Mouse (Mus musculus) midbrain, embryonic 14.5 days (tissue): ENCODE measurements at regions not wholly inside any gene's neighbourhood (a gene's known extent, or its start where the extent isn't known, plus 50 kb on each side); places are given as distances from the start of the nearest gene placed in this dataset.
A peak's percentile ranks its signal among the peaks of the same experiment; 100 is the strongest.

ENCODE experiments used
- ATAC-seq: fragments of 200-750 bp; cut with Nextera tagmentation; 2 replicates; pipeline ENCODE4 v1.8.0; 2017; ENCODE audit warnings: moderate number of reproducible peaks, moderate library complexity; ENCODE audit not compliant: low FRiP score, low TSS enrichment
- DNase-seq: peaks from one replicate; pipeline ENCODE4 v3.0.0-alpha.2; 2015
- H3K27ac ChIP-seq: fragments of 300-500 bp; sonication (generic); replicated peaks from 2 replicates; pipeline ENCODE4 v1.5.1; 2014; ENCODE audit warnings: mild to moderate bottlenecking, low read depth, low read length, moderate library complexity
- H3K27me3 ChIP-seq: fragments of 300-500 bp; sonication (generic); 2 replicates; pipeline ENCODE4 v1.6.1; 2014; ENCODE audit warnings: low read length, control low read depth, mixed read lengths; ENCODE audit not compliant: control insufficient read depth, insufficient read depth
- H3K36me3 ChIP-seq: fragments of 300-500 bp; sonication (generic); 2 replicates; pipeline ENCODE4 v1.6.1; 2014; ENCODE audit warnings: low read length, control low read depth; ENCODE audit not compliant: control insufficient read depth, insufficient read depth
- H3K4me1 ChIP-seq: fragments of 300-500 bp; sonication (generic); 2 replicates; pipeline ENCODE4 v1.6.1; 2014; ENCODE audit warnings: mild to moderate bottlenecking, antibody characterized with exemption, low read length, control low read depth; ENCODE audit not compliant: control insufficient read depth, insufficient read depth
- H3K4me2 ChIP-seq: fragments of 300-500 bp; sonication (generic); 2 replicates; pipeline ENCODE4 v1.6.1; 2014; ENCODE audit warnings: mild to moderate bottlenecking, low read length, moderate library complexity
- H3K4me3 ChIP-seq: fragments of 300-500 bp; sonication (generic); replicated peaks from 2 replicates; pipeline ENCODE4 v1.5.1; 2014; ENCODE audit warnings: low read depth, low read length
- H3K9ac ChIP-seq: fragments of 300-500 bp; sonication (generic); replicated peaks from 2 replicates; pipeline ENCODE4 v1.6.1; 2014; ENCODE audit warnings: mild to moderate bottlenecking, low read length, moderate library complexity
- H3K9me3 ChIP-seq: fragments of 300-500 bp; sonication (generic); 2 replicates; pipeline ENCODE4 v1.6.1; 2016; ENCODE audit warnings: low read length, control low read depth, mixed read lengths; ENCODE audit not compliant: control insufficient read depth
- WGBS: fragments of 180-500 bp; shearing (Covaris S2); extraction: QIAGEN DNeasy Blood & Tissue Kit; methylation state at CpG from one replicate; pipeline ENCODE4 v1.1.7; 2014; 5-methylcytosine and 5-hydroxymethylcytosine counted together

GRCm38 (mm10) chrX:158652226-158652625 lies 557.9 kb upstream of the Rps6ka3 start:
- DNase-seq (peak; percentile 15), ATAC-seq (no peak; the same call in 1 of the 2 replicates)
- no peaks in the 10 kb centered on the region for H3K4me1 ChIP-seq
- H3K9ac ChIP-seq: no peak overlapping the region
- no peak overlapping the region for H3K27ac ChIP-seq
- no peaks in the 10 kb centered on the region for H3K27me3 ChIP-seq
- WGBS: 82% methylated on average over 4 of the region's 4 CpGs
- H3K36me3 ChIP-seq: no peaks in the 10 kb centered on the region
- H3K9me3 ChIP-seq: no peaks in the 10 kb centered on the region
- H3K4me3 ChIP-seq: no peak overlapping the region
- no peak overlapping the region for H3K4me2 ChIP-seq

DNA sequence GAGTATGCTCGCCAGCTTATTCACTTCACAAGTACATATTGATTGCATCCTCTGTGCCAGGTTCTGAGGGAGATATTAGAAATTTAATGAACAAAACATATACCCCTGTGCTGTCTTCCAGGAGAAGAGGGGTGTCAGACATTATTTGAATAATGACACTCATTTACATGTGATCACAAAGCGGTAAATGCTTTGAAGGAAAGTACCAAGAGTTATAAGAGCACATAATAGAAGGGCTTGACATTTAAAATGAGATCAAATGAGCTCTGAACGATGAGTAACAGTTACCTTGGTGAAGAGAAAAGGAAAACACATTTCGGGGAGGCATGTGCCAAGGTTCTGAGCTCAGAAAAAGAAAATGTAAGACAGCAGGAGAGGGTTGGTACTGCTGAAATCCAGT lies 553.9 kb upstream of the Rps6ka3 start:
- DNase-seq (no peak), ATAC-seq (no peak)
- Histone ChIP-seq H3K9ac (no peak overlapping the region), H3K4me1 (no peaks in the 10 kb centered on the region), H3K27ac (no peak overlapping the region), H3K27me3 (no peaks in the 10 kb centered on the region), H3K9me3 (no peaks in the 10 kb centered on the region), H3K36me3 (no peaks in the 10 kb centered on the region), H3K4me2 (no peak overlapping the region), H3K4me3 (no peak overlapping the region)
- 55% methylated on average over 4 of the region's 4 CpGs for whole genome bisulfite sequencing

- Histone ChIP-seq H3K27ac (no peak overlapping the region), H3K4me1 (no peaks in the 10 kb centered on the region), H3K9me3 (no peaks in the 10 kb centered on the region), H3K4me2 (no peak overlapping the region), H3K36me3 (no peaks in the 10 kb centered on the region), H3K4me3 (no peak overlapping the region), H3K9ac (no peak overlapping the region), H3K27me3 (no peaks in the 10 kb centered on the region)
- WGBS: 83% methylated on average over 1 of the region's 1 CpGs
- ATAC-seq (no peak), DNase-seq (no peak)
Measured at GRCm38 (mm10) chrX:158694191-158694590, 515.9 kb upstream of the Rps6ka3 start.

DNA sequence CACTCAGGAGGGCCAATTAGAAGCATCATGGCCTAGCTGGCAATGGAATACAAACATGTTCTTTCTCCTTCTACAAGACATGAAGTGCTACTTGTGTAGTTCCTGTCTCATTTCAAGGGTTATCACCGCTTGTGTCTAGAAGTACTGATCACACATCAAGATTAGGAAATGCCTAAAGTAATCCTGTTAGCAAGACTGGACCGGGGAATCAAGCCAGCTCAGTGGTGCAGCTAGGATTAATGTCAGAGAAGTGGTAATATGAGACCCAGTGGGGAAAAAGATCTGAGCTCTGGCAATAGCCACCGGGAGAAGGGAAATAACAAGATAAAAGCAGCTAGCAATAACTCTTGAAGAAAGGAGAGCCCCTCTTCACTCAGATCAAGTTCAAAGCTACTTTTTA lies 506.7 kb upstream of the Rps6ka3 start:
- Histone ChIP-seq H3K27ac (no peak overlapping the region), H3K27me3 (no peaks in the 10 kb centered on the region), H3K4me1 (no peaks in the 10 kb centered on the region), H3K9me3 (no peaks in the 10 kb centered on the region), H3K4me2 (no peak overlapping the region), H3K9ac (no peak overlapping the region), H3K4me3 (no peak overlapping the region), H3K36me3 (no peaks in the 10 kb centered on the region)
- no peak for ATAC-seq
- WGBS: 49% methylated on average over 3 of the region's 3 CpGs
- DNase-seq: no peak

DNA sequence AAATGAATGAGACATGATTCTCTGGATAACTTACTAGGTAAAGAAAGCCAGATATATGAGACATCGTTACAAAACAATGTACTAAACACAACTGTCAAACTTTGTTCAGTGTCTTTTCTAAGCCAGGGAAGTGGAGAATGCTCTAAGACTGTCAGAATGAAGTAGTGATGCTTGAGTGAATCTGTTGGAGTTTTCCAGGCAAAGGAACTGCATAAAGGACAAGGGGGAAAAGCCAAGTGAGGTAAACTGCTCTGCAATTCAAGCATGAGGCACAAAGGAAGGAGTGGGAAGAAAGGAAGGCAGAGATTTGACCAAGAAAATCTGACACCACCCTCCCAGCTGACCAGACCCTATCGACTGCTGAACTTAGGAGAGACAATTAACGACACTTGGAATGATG lies 500.3 kb upstream of the Rps6ka3 start:
- ATAC-seq (no peak), DNase-seq (no peak)
- no peaks in the 10 kb centered on the region for H3K36me3 ChIP-seq
- H3K9me3 ChIP-seq: no peaks in the 10 kb centered on the region
- no peaks in the 10 kb centered on the region for H3K27me3 ChIP-seq
- 69% methylated on average over 3 of the region's 3 CpGs for WGBS
- no peak overlapping the region for H3K9ac ChIP-seq
- H3K4me1 ChIP-seq: no peaks in the 10 kb centered on the region
- H3K4me2 ChIP-seq: no peak overlapping the region
- no peak overlapping the region for H3K4me3 ChIP-seq
- no peak overlapping the region for H3K27ac ChIP-seq

DNA sequence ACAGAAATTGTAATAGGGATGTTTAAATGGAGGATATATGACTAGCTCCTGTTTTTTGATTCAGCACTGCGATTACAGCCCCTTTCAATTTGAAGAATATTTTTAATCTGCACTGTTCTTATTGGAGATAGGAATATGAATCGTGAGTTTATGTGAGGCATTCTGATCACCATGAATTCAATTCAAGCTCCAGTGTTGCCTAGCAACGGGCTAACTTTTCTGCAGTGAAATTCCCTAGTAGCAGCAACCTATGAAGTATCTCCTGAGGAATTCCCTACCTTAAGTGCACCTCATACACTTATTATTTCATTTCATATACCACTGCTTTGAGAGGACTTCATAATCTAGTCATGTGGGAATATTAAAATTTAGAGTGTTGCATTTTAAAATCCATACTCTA lies 465.4 kb upstream of the Rps6ka3 start:
- peak; percentile 74 for DNase-seq
- H3K27ac ChIP-seq: no peak overlapping the region
- H3K27me3 ChIP-seq: no peaks in the 10 kb centered on the region
- WGBS: 57% methylated on average over 3 of the region's 3 CpGs
- H3K36me3 ChIP-seq: no peaks in the 10 kb centered on the region
- no peak overlapping the region for H3K9ac ChIP-seq
- ATAC-seq: no peak
- no peaks in the 10 kb centered on the region for H3K9me3 ChIP-seq
- H3K4me3 ChIP-seq: no peak overlapping the region
- H3K4me2 ChIP-seq: no peak overlapping the region
- H3K4me1 ChIP-seq: no peaks in the 10 kb centered on the region

DNA sequence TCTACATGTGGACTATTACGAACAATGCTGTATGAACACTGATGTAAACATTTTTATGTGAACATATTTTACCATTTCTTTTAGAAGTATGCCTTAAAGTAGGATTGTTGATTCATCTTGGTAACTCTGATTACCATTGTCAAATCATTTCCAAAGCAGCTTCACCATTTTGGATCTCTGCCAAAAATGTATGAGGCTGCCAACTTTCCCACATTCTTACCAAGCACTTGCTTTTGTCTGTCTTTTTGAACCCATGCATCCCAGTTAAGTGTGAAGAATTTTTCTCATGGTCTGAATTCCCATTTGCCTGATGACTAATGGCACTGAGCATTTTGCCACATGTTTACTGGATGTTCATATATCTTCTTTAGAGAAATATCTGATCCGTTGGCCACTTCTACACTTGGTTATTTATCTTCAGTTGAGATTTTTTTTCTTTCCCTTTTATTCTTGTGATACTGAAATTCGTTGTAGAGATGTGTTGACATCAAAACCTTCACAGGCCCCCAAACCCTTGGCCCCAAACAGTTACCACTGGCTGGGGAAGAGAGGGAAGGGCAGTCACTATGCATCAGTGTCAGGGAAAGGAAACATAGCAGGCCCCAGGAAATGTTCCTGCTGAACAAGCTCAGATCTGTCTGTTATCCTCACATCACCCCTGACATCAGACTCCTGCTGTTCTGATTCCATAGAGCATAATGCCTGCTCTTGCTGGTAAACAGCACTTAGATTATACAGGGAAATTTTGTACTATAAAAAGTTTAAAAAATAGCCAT lies 464.2 kb upstream of the Rps6ka3 start:
- no peak overlapping the region for H3K4me3 ChIP-seq
- 67% methylated on average over 3 of the region's 3 CpGs for WGBS
- no peaks in the 10 kb centered on the region for H3K27me3 ChIP-seq
- no peak overlapping the region for H3K4me2 ChIP-seq
- ATAC-seq (no peak), DNase-seq (peak; percentile 4)
- no peaks in the 10 kb centered on the region for H3K36me3 ChIP-seq
- H3K9ac ChIP-seq: no peak overlapping the region
- no peaks in the 10 kb centered on the region for H3K9me3 ChIP-seq
- H3K27ac ChIP-seq: no peak overlapping the region
- no peaks in the 10 kb centered on the region for H3K4me1 ChIP-seq
